Mouse (Mus musculus) C2C12 (cell line): Measurements from ENCODE around the gene Rbfox3. TPM values are rescaled to one million over a fixed set of nuclear protein-coding genes. Genes with fewer than 3 reads are reported as not detected.

Experiments used
- H3K27me3 ChIP-seq: one replicate; pipeline ENCODE4 v1.6.1; 2011; ENCODE audit not compliant: control insufficient read depth, insufficient read depth, insufficient read length
- H3K36me3 ChIP-seq: one replicate; pipeline ENCODE4 v1.6.1; 2011; ENCODE audit not compliant: control insufficient read depth, insufficient read depth
- H3K4me3 ChIP-seq: one replicate; pipeline ENCODE4 v1.5.1; 2011; ENCODE audit warnings: mild to moderate bottlenecking, control low read depth; ENCODE audit not compliant: poor library complexity, insufficient read depth, severe bottlenecking
- H3K79me2 ChIP-seq: one replicate; pipeline ENCODE4 v1.6.1; 2011; ENCODE audit not compliant: control insufficient read depth, insufficient read depth
- H3K79me3 ChIP-seq: one replicate; pipeline ENCODE4 v1.6.1; 2011; ENCODE audit warnings: low read depth, control low read depth
- H3ac ChIP-seq: one replicate; pipeline ENCODE3; 2011; ENCODE audit warnings: low read depth; ENCODE audit not compliant: control insufficient read depth, insufficient read length
- CEBPB ChIP-seq: IDR thresholded peaks from one replicate; pipeline ENCODE4 v1.6.1; 2011; ENCODE audit warnings: low read depth, mild to moderate bottlenecking, control low read depth, moderate library complexity
- CTCF ChIP-seq: IDR thresholded peaks from one replicate; pipeline ENCODE4 v1.5.1; 2011; ENCODE audit not compliant: control insufficient read depth, insufficient read depth, insufficient read length
- FOSL1 ChIP-seq: IDR thresholded peaks from one replicate; pipeline ENCODE4 v1.8.0; 2011; ENCODE audit warnings: mild to moderate bottlenecking, low read length; ENCODE audit not compliant: poor library complexity, insufficient read depth, severe bottlenecking
- MAX ChIP-seq: IDR thresholded peaks from one replicate; pipeline ENCODE4 v1.6.1; 2011; ENCODE audit warnings: mild to moderate bottlenecking, control low read depth
- MYOD1 ChIP-seq: IDR thresholded peaks from one replicate; pipeline ENCODE4 v1.6.1; 2011; ENCODE audit warnings: low read depth; ENCODE audit not compliant: control insufficient read depth, insufficient read length
- MYOG ChIP-seq: IDR thresholded peaks from one replicate; pipeline ENCODE4 v1.6.1; 2011; ENCODE audit not compliant: control insufficient read depth, insufficient read length; ENCODE audit errors: extremely low read depth
- USF1 ChIP-seq: IDR thresholded peaks from one replicate; pipeline ENCODE4 v1.6.1; 2011; ENCODE audit warnings: low read depth, mild to moderate bottlenecking, control low read depth, moderate library complexity
- polyA plus RNA-seq: library from polyadenylated mRNA; unstranded; fragments of >200 nt; fragmentation: generic; extraction: Trizol; gene quantifications from one replicate; pipeline ENCODE4 v1.2.1, GENCODE M21; 2012; ENCODE audit warnings: missing spikeins

The Rbfox3 gene
- polyA plus RNA-seq, 1 experiment: not detected

- H3K79me3 ChIP-seq: no peaks in the 10 kb centered on the region
- no peaks in the 10 kb centered on the region for H3K79me2 ChIP-seq
- H3K27me3 ChIP-seq: peaks cover 71% of the 10 kb centered on the region
- H3ac ChIP-seq: no peak overlapping the region
- H3K4me3 ChIP-seq: no peak overlapping the region
- TF ChIP-seq MAX (no peak), MYOD1 (no peak), MYOG (no peak), USF1 (no peak), CTCF (no peak), CEBPB (no peak), FOSL1 (no peak)
- H3K36me3 ChIP-seq: no peaks in the 10 kb centered on the region
Measured at GRCm38 (mm10) chr11:118693276-118693675, 218.1 kb downstream of the Rbfox3 start.

- TF ChIP-seq MAX (no peak), MYOG (no peak)
- no peak overlapping the region for H3K4me3 ChIP-seq
- H3K36me3 ChIP-seq: no peaks in the 10 kb centered on the region
- peaks cover 42% of the 10 kb centered on the region for H3K27me3 ChIP-seq
- no peaks in the 10 kb centered on the region for H3K79me2 ChIP-seq
- no peaks in the 10 kb centered on the region for H3K79me3 ChIP-seq
- no peak overlapping the region for H3ac ChIP-seq
Measured at GRCm38 (mm10) chr11:118690262-118690661, 221.1 kb downstream of the Rbfox3 start.

DNA sequence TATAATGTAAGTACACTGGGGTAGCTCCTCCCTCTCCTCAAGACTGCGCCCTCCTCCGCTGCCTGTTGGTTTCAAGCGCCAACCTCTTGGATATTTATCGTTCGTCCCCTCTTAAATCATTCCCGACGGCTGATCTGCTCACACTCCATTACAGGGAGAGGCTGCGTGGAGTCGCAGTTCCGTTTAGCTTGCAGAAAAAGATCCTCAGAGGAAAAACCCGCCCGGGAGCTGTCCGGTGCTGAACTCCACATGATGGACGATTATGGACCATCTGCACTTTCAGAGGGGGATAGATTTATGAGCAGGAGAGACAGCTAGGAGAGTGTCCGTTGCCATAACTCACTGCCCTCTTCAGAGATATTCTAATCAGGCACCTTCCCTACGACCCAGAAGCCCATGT lies 226.0 kb downstream of the Rbfox3 start:
- Histone ChIP-seq H3K36me3 (no peaks in the 10 kb centered on the region), H3K79me3 (no peaks in the 10 kb centered on the region), H3K27me3 (peaks cover 26% of the 10 kb centered on the region), H3K4me3 (no peak overlapping the region), H3K79me2 (no peaks in the 10 kb centered on the region), H3ac (no peak overlapping the region)
- no peak for TF ChIP-seq MYOD1
- no peak for TF ChIP-seq CTCF
- TF ChIP-seq MYOG: no peak
- no peak for TF ChIP-seq FOSL1
- no peak for TF ChIP-seq CEBPB
- no peak for TF ChIP-seq USF1
- no peak for TF ChIP-seq MAX

DNA sequence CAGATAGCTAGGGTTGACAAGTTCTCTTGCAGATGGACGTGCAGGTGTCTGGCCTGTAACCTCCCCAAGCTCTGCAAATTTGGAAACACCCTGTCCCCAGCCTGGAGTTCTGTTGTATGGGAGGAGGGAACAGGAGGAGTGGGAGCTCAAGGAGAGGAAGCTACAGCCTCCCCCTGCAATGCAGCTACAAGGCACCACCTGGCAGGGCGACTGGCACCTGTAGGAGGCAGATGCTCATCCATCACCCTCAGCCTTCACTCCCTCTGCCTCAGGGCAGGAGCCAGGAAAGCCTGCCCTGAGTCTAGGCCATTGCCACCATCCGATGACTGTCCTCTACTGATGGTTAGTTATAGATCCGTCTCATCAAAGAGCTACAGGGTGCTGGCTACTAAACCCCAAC lies 226.7 kb downstream of the Rbfox3 start:
- Histone ChIP-seq H3ac (no peak overlapping the region), H3K36me3 (no peaks in the 10 kb centered on the region), H3K27me3 (peaks cover 28% of the 10 kb centered on the region), H3K79me3 (no peaks in the 10 kb centered on the region), H3K79me2 (no peaks in the 10 kb centered on the region), H3K4me3 (no peak overlapping the region)
- no peak for TF ChIP-seq MYOD1
- TF ChIP-seq MYOG: no peak
- no peak for TF ChIP-seq FOSL1
- TF ChIP-seq CTCF: no peak
- TF ChIP-seq MAX: no peak
- no peak for TF ChIP-seq CEBPB
- no peak for TF ChIP-seq USF1

- Histone ChIP-seq H3K27me3 (peaks cover 49% of the 10 kb centered on the region), H3K79me3 (no peaks in the 10 kb centered on the region), H3K4me3 (no peak overlapping the region), H3K36me3 (no peaks in the 10 kb centered on the region), H3ac (no peak overlapping the region), H3K79me2 (no peaks in the 10 kb centered on the region)
- TF ChIP-seq FOSL1: no peak
- no peak for TF ChIP-seq MYOD1
- TF ChIP-seq USF1: no peak
- TF ChIP-seq CTCF: no peak
- no peak for TF ChIP-seq MAX
- TF ChIP-seq MYOG: no peak
- no peak for TF ChIP-seq CEBPB
Measured at GRCm38 (mm10) chr11:118680699-118681098, 230.7 kb downstream of the Rbfox3 start.

GRCm38 (mm10) chr11:118679736-118680410 lies 231.5 kb downstream of the Rbfox3 start:
- Histone ChIP-seq H3K79me2 (no peaks in the 10 kb centered on the region), H3ac (no peak overlapping the region), H3K79me3 (no peaks in the 10 kb centered on the region), H3K36me3 (no peaks in the 10 kb centered on the region), H3K27me3 (peaks cover 52% of the 10 kb centered on the region), H3K4me3 (no peak overlapping the region)
- TF ChIP-seq MYOD1 (no peak), MAX (no peak), USF1 (no peak), CEBPB (no peak), CTCF (no peak), MYOG (no peak), FOSL1 (no peak)
